Mouse (Mus musculus) monocyte, adult 5-6 weeks (primary cell): ENCODE measurements around the gene 2810021J22Rik. TPM values are rescaled to one million over a fixed set of nuclear protein-coding genes. Genes with fewer than 3 reads are reported as not detected.
A peak's percentile ranks its signal among the peaks of the same experiment; 100 is the strongest.
"Not testable (repeated sequence)": the region's sequence is repeated elsewhere in the genome, so short reads cannot be mapped to it uniquely, and the experiment has no call there.

Experiments used
- ATAC-seq: fragments of 153-309, 156-312 bp; replicated peaks from 2 replicates; pipeline ENCODE4 v1.8.0; 2017; ENCODE audit warnings: mild to moderate bottlenecking; ENCODE audit not compliant: low TSS enrichment, insufficient number of reproducible peaks, severe bottlenecking, poor library complexity, low FRiP score
- total RNA-seq: library from RNA; stranded (forward); fragments of 200-1000, 200-491, 200-594 nt; gene quantifications from 3 replicates; pipeline ENCODE4 v1.2.3, GENCODE M21; 2017

Gene 2810021J22Rik
- total RNA-seq, result 3.4 to 10.0 TPM (median 3.9 TPM) in 3 replicates

GRCm38 (mm10) chr11:58867039-58867953 is at the start of gene 2810021J22Rik:
Gene 2810021J22Rik (plus strand): TSS chr11:58867216.
- ATAC-seq, result peak; percentile 78

- ATAC-seq, result not testable (repeated sequence)
These were observed 38.1 kb upstream of the 2810021J22Rik start, which contains the start of gene Olfr312 for GRCm38 (mm10) chr11:58828937-58829336. Gene Olfr312 (plus strand): TSS chr11:58829237.

GRCm38 (mm10) chr11:58829764-58830163 is 37.3 kb upstream of the 2810021J22Rik start:
- ATAC-seq, result no peak

- not testable (repeated sequence) for ATAC-seq
These were observed 34.5 kb upstream of the 2810021J22Rik start for GRCm38 (mm10) chr11:58832541-58832940.

GRCm38 (mm10) chr11:58838951-58839350 is 28.1 kb upstream of the 2810021J22Rik start, which contains the start of gene Olfr311:
Gene Olfr311 (plus strand): TSS chr11:58839251.
- ATAC-seq, result not testable (repeated sequence)

- ATAC-seq, result peak; percentile 100
These were observed 20.0 kb upstream of the 2810021J22Rik start, which contains the start of gene Gm12258 for GRCm38 (mm10) chr11:58846919-58847461. Gene Gm12258 (plus strand): TSS chr11:58847158.

- no peak for ATAC-seq
These were observed 19.4 kb upstream of the 2810021J22Rik start for GRCm38 (mm10) chr11:58847636-58848035.

GRCm38 (mm10) chr11:58849731-58850130 is 17.3 kb upstream of the 2810021J22Rik start:
- ATAC-seq, result no peak

- ATAC-seq, result no peak
These were observed 6.3 kb upstream of the 2810021J22Rik start for GRCm38 (mm10) chr11:58860744-58861143.

- no peak for ATAC-seq
These were observed 926 bp downstream of the 2810021J22Rik start for GRCm38 (mm10) chr11:58867954-58868330.

GRCm38 (mm10) chr11:58870961-58871360 is 3.9 kb downstream of the 2810021J22Rik start:
- ATAC-seq, result no peak

- ATAC-seq, result no peak
These were observed 16.7 kb downstream of the 2810021J22Rik start for GRCm38 (mm10) chr11:58883756-58884155.

- no peak for ATAC-seq
These were observed 23.5 kb downstream of the 2810021J22Rik start for GRCm38 (mm10) chr11:58890511-58890910.

- ATAC-seq, result no peak
These were observed 27.4 kb downstream of the 2810021J22Rik start for GRCm38 (mm10) chr11:58894456-58894855.

GRCm38 (mm10) chr11:58897485-58897884 is 30.5 kb downstream of the 2810021J22Rik start:
- no peak for ATAC-seq

- no peak for ATAC-seq
These were observed 34.1 kb downstream of the 2810021J22Rik start for GRCm38 (mm10) chr11:58901080-58901479.

GRCm38 (mm10) chr11:58903511-58904409 is 36.7 kb downstream of the 2810021J22Rik start, which contains the start of gene Zfp39:
Gene Zfp39 (minus strand): TSS chr11:58904225.
- ATAC-seq, result peak; percentile 92

- no peak for ATAC-seq
These were observed 37.3 kb downstream of the 2810021J22Rik start for GRCm38 (mm10) chr11:58904410-58904718.

GRCm38 (mm10) chr11:58904838-58905237 is 37.8 kb downstream of the 2810021J22Rik start:
- ATAC-seq, result no peak
